Mouse (Mus musculus) skeletal muscle tissue, adult 2 months (tissue): ENCODE measurements at regions not wholly inside any gene's neighbourhood (a gene's known extent, or its start where the extent isn't known, plus 50 kb on each side); places are given as distances from the start of the nearest gene placed in this dataset.
A peak's percentile ranks its signal among the peaks of the same experiment; 100 is the strongest.

Experiments used
- DNase-seq: peaks from one replicate; pipeline ENCODE4 v3.0.0-alpha.2; 2012; ENCODE audit warnings: low read depth, low spot score

GRCm38 (mm10) chr15:62295233-62295927, 1372.6 kb upstream of the A1bg start:
- DNase-seq: peak; percentile 91

GRCm38 (mm10) chr15:62294786-62295185, 1372.0 kb upstream of the A1bg start:
- DNase-seq: no peak

- DNase-seq: no peak
Measured at GRCm38 (mm10) chr15:62292876-62293275, 1370.1 kb upstream of the A1bg start.

GRCm38 (mm10) chr15:62290687-62291086, 1367.9 kb upstream of the A1bg start:
- DNase-seq: no peak

GRCm38 (mm10) chr15:62286666-62287655, 1364.1 kb upstream of the A1bg start:
- DNase-seq: peak; percentile 44

- DNase-seq: no peak
Measured at GRCm38 (mm10) chr15:62284606-62285531, 1362.1 kb upstream of the A1bg start.

GRCm38 (mm10) chr15:62283661-62284429, 1361.0 kb upstream of the A1bg start:
- no peak for DNase-seq

- DNase-seq: no peak
Measured at GRCm38 (mm10) chr15:62282646-62283045, 1359.8 kb upstream of the A1bg start.

- DNase-seq: no peak
Measured at GRCm38 (mm10) chr15:62282116-62282515, 1359.3 kb upstream of the A1bg start.

- DNase-seq: no peak
Measured at GRCm38 (mm10) chr15:62279526-62279925, 1356.7 kb upstream of the A1bg start.

GRCm38 (mm10) chr15:62274818-62275217, 1352.0 kb upstream of the A1bg start:
- no peak for DNase-seq

GRCm38 (mm10) chr15:62273855-62274488, 1351.2 kb upstream of the A1bg start:
- no peak for DNase-seq

GRCm38 (mm10) chr15:62272755-62273154, 1349.9 kb upstream of the A1bg start:
- no peak for DNase-seq

- DNase-seq: no peak
Measured at GRCm38 (mm10) chr15:62271428-62271827, 1348.6 kb upstream of the A1bg start.

GRCm38 (mm10) chr15:62268189-62268588, 1345.4 kb upstream of the A1bg start:
- no peak for DNase-seq

GRCm38 (mm10) chr15:62267536-62267935, 1344.7 kb upstream of the A1bg start:
- DNase-seq: no peak

- DNase-seq: no peak
Measured at GRCm38 (mm10) chr15:62266025-62266424, 1343.2 kb upstream of the A1bg start.

GRCm38 (mm10) chr15:62265484-62265937, 1342.7 kb upstream of the A1bg start:
- DNase-seq: no peak

- no peak for DNase-seq
Measured at GRCm38 (mm10) chr15:62264966-62265365, 1342.2 kb upstream of the A1bg start.

GRCm38 (mm10) chr15:62264183-62264582, 1341.4 kb upstream of the A1bg start:
- DNase-seq: no peak
